In genomic region chr10:81604968-81605665, GRCm38 (mm10) we compare ENCODE assay signal across 8 mouse cellular contexts. TPM values are rescaled to one million over a fixed set of nuclear protein-coding genes. Genes with fewer than 3 reads are reported as not detected.
DNase-seq lines count a peak whose midpoint lies in the region; ATAC-seq and TF ChIP-seq lines count a peak whose summit lies in the region.

No protein-coding gene starts in this region.

- no peaks in the 10 kb centered on the region for H3K9me3 ChIP-seq in hindbrain, postnatal 0 days (ENCODE audit: low read length)
- H3K9me3 ChIP-seq in megakaryocyte, embryonic 14.5 days = peaks cover 4% of the 10 kb centered on the region

- no peaks in the 10 kb centered on the region for H3K36me3 ChIP-seq in hindbrain, postnatal 0 days (ENCODE audit: insufficient read depth, low read length)
- peaks cover 23% of the 10 kb centered on the region for H3K36me3 ChIP-seq in megakaryocyte, embryonic 14.5 days (replicated peaks; ENCODE audit: low read length)

- H3K27ac ChIP-seq in gastrocnemius, adult 2 months = peak overlapping the region; percentile 92
- peak overlapping the region; percentile 81 for H3K27ac ChIP-seq in hindbrain, postnatal 0 days

- peak overlapping the region; percentile 56 for H3K4me2 ChIP-seq in hindbrain, postnatal 0 days (ENCODE audit: low read depth, low read length)

- peak; percentile 90 for DNase-seq in ZHBTc4 (ENCODE audit: low read depth, low spot score)
- DNase-seq in cerebellum, postnatal 36 days = peak; percentile 89 to 92
- peak; percentile 89 for DNase-seq in gastrocnemius, adult 2 months
- peak; percentile 96 for DNase-seq in hindbrain, postnatal 0 days (ENCODE audit: low spot score)
- DNase-seq in left cerebral cortex, adult 8-10 months (ENCODE audit: low spot score in 2 of 2) = peak; percentile 67 to 74
- peak; percentile 87 to 92 for DNase-seq in right cerebral cortex, adult 2 months (ENCODE audit: low spot score in 2 of 2)
- peak; percentile 65 for DNase-seq in urinary bladder, postnatal 10 days (ENCODE audit: low spot score)

- peak; percentile 74 for TF ChIP-seq CTCF in gastrocnemius, adult 2 months (IDR thresholded peaks at IDR 0.05)
- TF ChIP-seq CTCF in hindbrain, postnatal 0 days (IDR thresholded peaks at IDR 0.05; ENCODE audit: low read depth) = peak; percentile 92

- peak overlapping the region; percentile 10 for H3K9ac ChIP-seq in hindbrain, postnatal 0 days (replicated peaks; ENCODE audit: low read length)

- ATAC-seq in hindbrain, postnatal 0 days = peak; percentile 30

- no peaks in the 10 kb centered on the region for H3K27me3 ChIP-seq in hindbrain, postnatal 0 days (ENCODE audit: insufficient read depth, low read length)
- H3K27me3 ChIP-seq in megakaryocyte, embryonic 14.5 days (replicated peaks) = no peaks in the 10 kb centered on the region

- H3K4me3 ChIP-seq in gastrocnemius, adult 2 months = peak overlapping the region; percentile 92
- H3K4me3 ChIP-seq in hindbrain, postnatal 0 days (ENCODE audit: low read length) = peak overlapping the region; percentile 40
- H3K4me3 ChIP-seq in megakaryocyte, embryonic 14.5 days (replicated peaks) = peak overlapping the region; percentile 91

- H3K4me1 ChIP-seq in hindbrain, postnatal 0 days (ENCODE audit: insufficient read depth, low read length) = peaks cover 13% of the 10 kb centered on the region
- peaks cover 82% of the 10 kb centered on the region for H3K4me1 ChIP-seq in megakaryocyte, embryonic 14.5 days

- intact Hi-C loops in gastrocnemius, adult 2 months (cut with DNase I) = loop anchor here (1.0 to 5.0 kb wide), 3 partner anchors 40 to 567 kb away; no protein-coding TSS in a partner anchor

- 18% methylated on average over 29 of the region's 29 CpGs for WGBS in hindbrain, postnatal 0 days

RNA-seq across cellular contexts. Expression of gene BC025920, which starts 1.0 kb away (rescaled TPM):
- 1 to 10 TPM; 2.5 to 3.9 TPM for total RNA-seq in gastrocnemius, adult 2 months (2021)
- total RNA-seq in hindbrain, postnatal 0 days (2014; rRNA removed) = 4.2 and 4.3 TPM in 2 replicates
- polyA plus RNA-seq in hindbrain, postnatal 0 days (2015; fragmentation: Nextera tagmentation; extraction: Ambion mirVana) = 0.97 and 1.3 TPM in 2 replicates
- 1 to 10 TPM; 3.3 to 5.4 (median 3.9) TPM for total RNA-seq in left cerebral cortex, adult 8-10 months (2022)
- not detected in 2 replicates for polyA plus RNA-seq in megakaryocyte, embryonic 14.5 days (2012; ENCODE audit: insufficient read depth, low replicate concordance)

RNA-seq across cellular contexts. Expression of gene Tle6, which starts 4.2 kb away (rescaled TPM):
- 1 to 10 TPM; 5.6 to 6.7 TPM for total RNA-seq in gastrocnemius, adult 2 months (2021)
- 5.3 and 5.4 TPM in 2 replicates for total RNA-seq in hindbrain, postnatal 0 days (2014; rRNA removed)
- 6.2 and 6.6 TPM in 2 replicates for polyA plus RNA-seq in hindbrain, postnatal 0 days (2015; fragmentation: Nextera tagmentation; extraction: Ambion mirVana)
- total RNA-seq in left cerebral cortex, adult 8-10 months (2022) = 10 to 100 TPM; 10.3 to 17.2 (median 14.0) TPM
- polyA plus RNA-seq in megakaryocyte, embryonic 14.5 days (2012; ENCODE audit: insufficient read depth, low replicate concordance) = 69.5 and 166 TPM in 2 replicates

RNA-seq across cellular contexts. Expression of gene Sirt6, which starts 22.5 kb away (rescaled TPM):
- 1 to 10 TPM; 4.7 to 5.6 TPM for total RNA-seq in gastrocnemius, adult 2 months (2021)
- 22.4 and 31.5 TPM in 2 replicates for total RNA-seq in hindbrain, postnatal 0 days (2014; rRNA removed)
- 39.0 and 40.9 TPM in 2 replicates for polyA plus RNA-seq in hindbrain, postnatal 0 days (2015; fragmentation: Nextera tagmentation; extraction: Ambion mirVana)
- 10 to 100 TPM; 21.8 to 27.9 (median 25.2) TPM for total RNA-seq in left cerebral cortex, adult 8-10 months (2022)
- polyA plus RNA-seq in megakaryocyte, embryonic 14.5 days (2012; ENCODE audit: insufficient read depth, low replicate concordance) = 121 and 174 TPM in 2 replicates

RNA-seq across cellular contexts. Expression of gene Ankrd24, which starts 23.2 kb away (rescaled TPM):
- 10 to 100 TPM in 1 of 2 experiments, 1 to 10 TPM in 1; 6.8 to 10.5 TPM for total RNA-seq in gastrocnemius, adult 2 months (2021)
- 58.5 and 73.9 TPM in 2 replicates for total RNA-seq in hindbrain, postnatal 0 days (2014; rRNA removed)
- 17.7 and 18.6 TPM in 2 replicates for polyA plus RNA-seq in hindbrain, postnatal 0 days (2015; fragmentation: Nextera tagmentation; extraction: Ambion mirVana)
- total RNA-seq in left cerebral cortex, adult 8-10 months (2022) = 10 to 100 TPM; 39.7 to 47.9 (median 43.1) TPM
- 13.7 and 17.3 TPM in 2 replicates for polyA plus RNA-seq in megakaryocyte, embryonic 14.5 days (2012; ENCODE audit: insufficient read depth, low replicate concordance)

RNA-seq across cellular contexts. Expression of gene Tle2, which starts 30.8 kb away (rescaled TPM):
- total RNA-seq in gastrocnemius, adult 2 months (2021) = 1 to 10 TPM; 5.6 to 7.3 TPM
- total RNA-seq in hindbrain, postnatal 0 days (2014; rRNA removed) = 28.8 and 41.8 TPM in 2 replicates
- polyA plus RNA-seq in hindbrain, postnatal 0 days (2015; fragmentation: Nextera tagmentation; extraction: Ambion mirVana) = 43.7 and 45.5 TPM in 2 replicates
- 10 to 100 TPM; 36.2 to 42.3 (median 39.2) TPM for total RNA-seq in left cerebral cortex, adult 8-10 months (2022)
- polyA plus RNA-seq in megakaryocyte, embryonic 14.5 days (2012; ENCODE audit: insufficient read depth, low replicate concordance) = 18.9 and 34.3 TPM in 2 replicates

Comparison
In these comparisons a context has a peak if more than half of its experiments do, and no peak if none do; other contexts are left out.
1. Peak in every context shown above with its lines: DNase-seq, ATAC-seq, H3K4me3 ChIP-seq and H3K27ac ChIP-seq.
2. H3K4me3 ChIP-seq: peak in every context shown above with its lines; median percentile 92 in gastrocnemius, adult 2 months; 91 in megakaryocyte, embryonic 14.5 days; 40 in hindbrain, postnatal 0 days.